Mouse (Mus musculus): ENCODE measurements around the gene Lmnb2.

DNA sequence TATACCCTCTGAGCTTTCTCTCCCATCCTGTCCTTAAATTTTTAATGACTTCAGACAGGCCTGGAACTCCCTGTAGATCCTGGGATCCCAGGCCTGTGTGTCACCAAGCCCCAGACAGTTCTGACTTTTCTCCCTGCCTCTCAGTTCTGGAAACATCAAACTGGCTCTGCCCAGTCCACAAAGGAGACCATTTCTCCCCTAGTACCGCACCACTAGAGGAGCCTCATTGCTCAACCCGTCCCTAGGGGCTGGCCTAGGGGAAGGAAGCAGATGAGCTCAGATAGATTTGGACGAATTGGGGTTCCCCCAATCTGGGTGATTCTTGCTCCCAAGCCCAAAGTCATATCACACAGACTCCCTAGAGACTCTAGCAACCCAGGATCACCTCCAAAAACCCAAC, 17.2 kb upstream of the Lmnb2 start:
- no peak for TF ChIP-seq CTCF (IDR thresholded peaks at IDR 0.05; ENCODE audit: low read depth, low read length)
- no peak for TF ChIP-seq GATA1 (IDR thresholded peaks at IDR 0.05; ENCODE audit: borderline replicate concordance, low read length)
- no peak for TF ChIP-seq GATA2 (IDR thresholded peaks at IDR 0.05; ENCODE audit: borderline replicate concordance, low read depth, low read length)

Measured in G1E (cell line).